Mouse (Mus musculus) left cerebral cortex, postnatal 36 days (tissue): ENCODE results near the gene Tmem139. TPM values are rescaled to one million over a fixed set of nuclear protein-coding genes. Genes with fewer than 3 reads are reported as not detected.
A peak's percentile ranks its signal among the peaks of the same experiment; 100 is the strongest.

Experiments used
- DNase-seq, 2 experiments: peaks; one replicate each; pipeline ENCODE4 v3.0.0; 2021 to 2022; ENCODE audit warnings: low spot score in 2 of 2, mixed read lengths in 1 of 2
- intact Hi-C: fragments of 180-260 bp; cut with DNase I; formaldehyde crosslinking; loops from one replicate; pipeline ENCODE4 v1.15.1; 2025
- total RNA-seq, 2 experiments: library from RNA; stranded (reverse); gene quantifications; 2 replicates each; pipeline ENCODE4 v1.2.3; 2021

Gene Tmem139
- not detected for total RNA-seq

- DNase-seq: no peak
- intact Hi-C loops: loop anchor here (5.0 kb wide), 1 partner anchor 499 kb away; no protein-coding TSS in a partner anchor
These were observed at the start of gene Tmem139 for GRCm38 (mm10) chr6:42261524-42262170. TSS of gene Tmem139 (plus strand) at chr6:42261970.

DNA sequence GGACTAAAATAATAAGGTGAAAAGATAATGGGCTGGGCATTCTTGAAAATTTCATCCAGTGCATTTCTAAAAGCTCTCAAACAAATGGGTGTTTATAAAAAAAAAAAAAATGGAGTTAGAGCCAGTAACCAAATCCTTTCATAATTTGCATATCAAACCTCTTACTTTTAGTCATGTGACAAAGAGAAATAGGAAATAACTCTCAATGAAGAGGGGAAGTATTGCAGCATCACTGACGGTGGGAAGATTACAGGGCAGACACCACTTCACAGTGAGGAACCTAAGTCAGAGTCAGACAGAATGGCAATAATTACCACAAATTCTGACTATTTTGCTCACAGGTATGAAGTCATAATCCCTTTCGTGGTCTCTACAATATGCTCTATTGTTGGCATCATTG, 46.7 kb upstream of the Tmem139 start, which contains the start of gene Tas2r144:
TSS of gene Tas2r144 (plus strand) at position 301 of the 400 bp plus-strand sequence.
- intact Hi-C loops: no loop called here
- DNase-seq: no peak

DNA sequence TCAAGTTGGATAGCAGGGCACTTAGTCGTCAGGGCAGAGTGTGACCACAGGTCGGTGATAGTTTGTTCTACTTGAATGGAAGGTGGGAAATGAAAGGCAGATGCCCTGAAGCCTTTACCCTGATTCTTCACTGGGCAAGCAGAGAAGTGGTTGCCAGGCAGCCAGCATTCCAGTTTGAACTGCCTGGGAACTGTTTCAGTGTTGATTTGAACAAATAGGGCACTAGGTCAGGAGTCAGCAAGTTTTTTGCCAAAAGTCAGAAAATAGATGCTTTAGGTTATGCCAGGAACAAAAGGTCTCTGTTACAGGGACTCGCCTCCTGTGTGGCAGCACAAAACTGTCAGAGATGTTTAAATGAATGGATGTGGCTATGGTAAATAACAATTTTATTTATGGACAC, 39.5 kb upstream of the Tmem139 start:
- intact Hi-C loops: loop anchor here (5.0 kb wide), 1 partner anchor 105 kb away; no protein-coding TSS in a partner anchor
- no peak for DNase-seq

DNA sequence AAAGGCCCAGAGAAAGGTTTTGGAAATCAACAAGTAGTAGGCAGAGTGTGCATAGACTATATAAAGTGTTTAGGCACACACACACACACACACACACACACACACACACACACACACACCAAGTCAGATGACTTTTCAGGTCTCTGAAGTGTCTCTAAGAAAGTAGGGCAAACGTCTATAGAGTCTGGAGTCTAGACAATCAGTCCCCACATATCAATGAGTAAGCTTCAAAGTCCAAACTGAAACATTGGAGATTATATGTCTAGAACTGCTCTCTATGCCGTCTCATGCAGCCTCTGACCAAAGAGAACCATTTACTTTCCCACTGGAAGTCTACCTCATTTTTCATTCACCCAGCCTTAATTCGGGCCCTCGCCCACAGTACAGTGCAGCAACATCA, 36.7 kb upstream of the Tmem139 start:
- intact Hi-C loops: loop anchor here (5.0 kb wide), 1 partner anchor 152 kb away; no protein-coding TSS in a partner anchor
- DNase-seq: no peak

DNA sequence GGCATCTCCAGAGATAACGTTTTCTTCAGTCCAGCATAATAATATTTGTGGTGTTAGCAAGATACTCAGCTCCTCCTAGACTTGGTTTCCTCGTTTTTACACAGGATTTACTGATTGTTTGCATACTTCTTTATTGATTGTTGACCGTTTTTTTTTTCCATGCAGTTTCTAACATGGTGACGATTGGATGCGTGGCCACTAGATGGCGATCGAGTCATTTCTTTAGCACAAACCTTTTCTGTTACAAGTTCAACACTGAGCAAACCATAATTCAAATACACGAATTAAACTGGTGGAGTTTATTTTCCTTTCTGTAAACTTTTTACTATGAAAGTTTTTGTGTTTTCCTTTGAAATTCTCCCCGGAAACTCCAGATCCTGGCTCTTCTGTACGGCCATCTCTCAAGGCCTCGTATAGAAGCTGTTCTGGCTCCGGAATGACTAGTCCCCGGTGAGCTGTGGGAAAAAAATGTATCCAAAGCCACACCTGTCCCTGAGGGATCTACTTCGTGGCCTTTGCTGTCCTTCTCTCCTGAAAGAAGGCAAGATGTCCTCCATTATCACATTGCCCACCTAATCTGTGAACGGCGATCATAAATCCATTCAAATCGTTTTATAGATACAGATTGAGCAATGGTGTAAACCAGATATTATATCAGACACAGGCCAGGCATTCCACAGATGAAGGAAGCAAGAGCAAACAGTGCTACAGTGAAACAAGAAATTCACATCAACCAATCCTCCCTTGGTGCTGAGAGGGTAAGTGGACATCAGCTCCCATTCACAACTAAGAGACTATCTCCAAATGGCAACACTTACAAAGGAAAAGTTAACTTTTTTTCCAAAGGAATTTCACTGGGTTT, 34.3 kb upstream of the Tmem139 start:
- peak in 1 of 2 experiments; percentile 56 for DNase-seq
- intact Hi-C loops: loop anchor here (1.0 to 5.0 kb wide), 3 partner anchors 37 to 355 kb away; partner anchors contain the start of gene Casp2

- no peak for DNase-seq
- intact Hi-C loops: loop anchor here (5.0 kb wide), 1 partner anchor 148 kb away; no protein-coding TSS in a partner anchor
These were observed 32.2 kb upstream of the Tmem139 start for GRCm38 (mm10) chr6:42229610-42230009.

- peak; percentile 26 to 37 for DNase-seq
- intact Hi-C loops: no loop called here
These were observed 30.6 kb upstream of the Tmem139 start for GRCm38 (mm10) chr6:42231191-42231590.

- DNase-seq: peak; percentile 28 to 36
- intact Hi-C loops: no loop called here
These were observed 24.4 kb upstream of the Tmem139 start for GRCm38 (mm10) chr6:42237276-42237805.

GRCm38 (mm10) chr6:42241311-42242045, 20.3 kb upstream of the Tmem139 start:
- intact Hi-C loops: no loop called here
- DNase-seq: no peak

DNA sequence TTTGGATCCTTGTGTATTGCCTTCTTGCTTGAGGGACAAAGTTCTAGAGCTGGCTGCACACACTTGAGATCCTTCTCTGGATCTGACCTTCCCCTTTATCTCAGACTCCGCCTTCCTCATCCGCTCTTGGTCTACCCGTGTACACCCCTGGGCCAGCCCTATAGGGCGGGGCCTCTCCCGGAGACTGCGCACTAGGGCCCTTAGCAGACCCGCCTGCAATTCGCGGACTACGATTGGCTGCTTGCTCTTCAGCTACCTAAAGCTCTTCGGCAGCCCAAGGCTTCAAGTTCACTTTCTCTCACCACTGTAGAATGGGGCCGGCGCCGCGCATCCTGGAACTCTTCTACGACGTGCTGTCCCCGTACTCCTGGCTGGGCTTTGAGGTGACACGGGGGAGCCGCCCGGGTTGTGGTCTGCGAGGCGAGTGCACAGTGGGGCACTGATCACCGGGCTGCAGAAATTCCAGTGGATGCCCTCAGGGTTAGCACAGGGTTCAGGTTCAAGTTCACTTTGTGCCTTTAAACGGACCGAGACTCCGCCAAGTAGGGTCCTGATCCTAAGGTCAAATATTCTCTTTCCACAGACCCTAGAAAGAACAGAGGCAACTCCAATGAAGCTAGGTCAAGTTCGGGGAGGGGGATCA, 15.9 kb upstream of the Tmem139 start, which contains the start of gene Gstk1:
TSS of gene Gstk1 (plus strand) at position 225 of the 643 bp plus-strand sequence.
- DNase-seq: peak; percentile 57 to 61
- intact Hi-C loops: no loop called here

DNA sequence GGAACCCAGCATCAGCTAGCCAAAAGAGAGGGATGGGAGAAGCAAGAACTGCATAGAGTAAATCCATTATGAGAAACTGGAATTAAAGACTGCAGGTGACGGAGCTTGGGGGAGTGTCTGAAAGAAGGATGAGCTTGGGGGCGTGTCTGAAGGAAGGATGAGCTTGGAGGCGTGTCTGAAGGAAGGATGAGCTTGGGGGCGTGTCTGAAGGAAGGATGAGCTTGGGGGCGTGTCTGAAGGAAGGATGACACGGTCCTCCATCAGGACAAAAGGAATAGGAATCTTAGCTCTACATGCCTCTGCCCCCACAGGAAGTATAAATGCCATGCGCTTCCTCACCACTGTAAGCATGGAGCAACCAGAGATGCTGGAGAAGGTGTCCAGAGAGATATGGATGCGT, 14.6 kb upstream of the Tmem139 start:
- no peak for DNase-seq
- intact Hi-C loops: no loop called here

- no peak for DNase-seq
- intact Hi-C loops: no loop called here
These were observed 13.8 kb upstream of the Tmem139 start for GRCm38 (mm10) chr6:42247981-42248380.

DNA sequence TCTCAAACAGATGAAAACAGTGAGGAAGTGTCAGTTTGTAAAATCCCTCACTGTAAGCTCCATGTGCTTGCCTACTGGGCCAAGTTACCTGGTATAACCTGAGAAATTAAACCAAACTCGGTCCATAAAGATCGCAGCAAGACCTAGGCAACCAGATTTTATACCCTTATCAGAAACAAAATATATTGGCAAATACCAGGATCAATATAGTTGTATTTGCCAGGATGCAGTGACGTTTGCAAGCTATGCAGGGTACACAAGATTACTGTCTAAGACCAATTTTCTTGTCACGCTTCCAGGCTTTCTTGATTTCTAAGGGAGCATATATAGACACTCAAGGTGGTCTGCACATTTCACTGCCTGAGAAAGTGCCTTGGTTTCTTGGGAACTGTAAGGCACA, 10.0 kb upstream of the Tmem139 start:
- DNase-seq: no peak
- intact Hi-C loops: no loop called here

DNA sequence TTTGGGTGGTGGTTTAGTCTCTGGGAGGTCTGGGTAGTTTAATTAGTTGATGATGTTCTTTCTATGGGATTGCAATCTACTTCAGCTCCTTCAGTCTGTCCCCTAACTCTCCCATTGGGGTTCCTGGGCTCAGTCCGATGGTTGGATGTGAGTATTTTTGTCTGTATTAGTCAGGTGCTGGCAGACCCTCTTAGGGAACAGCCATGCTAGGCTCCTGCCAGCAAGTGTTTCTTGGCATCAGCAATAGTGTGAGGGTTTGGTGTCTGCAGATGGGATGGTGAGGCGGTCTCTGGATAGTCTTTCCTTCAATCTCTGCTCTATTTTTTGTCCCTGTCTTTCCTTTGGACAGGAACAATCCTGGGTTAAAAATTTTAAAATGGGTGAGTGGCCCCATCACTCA, 8.7 kb upstream of the Tmem139 start:
- no peak for DNase-seq
- intact Hi-C loops: no loop called here

DNA sequence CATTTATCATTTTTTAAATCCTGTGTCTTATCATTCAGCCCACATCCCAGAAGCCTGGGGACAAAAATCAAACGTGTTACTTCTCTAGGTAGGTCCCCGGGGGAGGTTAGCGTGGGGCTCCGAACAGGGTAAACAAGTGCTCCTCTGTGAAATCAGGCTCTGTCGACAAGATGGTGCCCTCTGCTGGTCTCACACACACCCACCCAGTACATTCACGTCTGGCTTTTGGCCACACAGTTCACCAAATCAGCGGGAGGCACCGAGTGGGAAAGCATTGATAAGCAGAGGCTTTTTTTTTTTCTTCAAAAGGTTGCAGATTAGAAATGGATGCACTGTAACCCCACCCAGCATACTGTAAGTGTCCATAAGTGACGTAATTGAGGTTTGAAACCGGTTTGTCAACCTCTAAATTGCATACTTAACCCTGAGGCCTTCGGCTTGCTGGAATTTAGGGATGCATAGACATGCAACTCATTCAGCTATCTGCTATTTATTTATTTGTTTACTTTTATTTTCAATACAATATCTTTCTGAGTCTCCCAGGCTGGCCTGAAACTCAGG, 4.4 kb upstream of the Tmem139 start:
- intact Hi-C loops: no loop called here
- DNase-seq: no peak

DNA sequence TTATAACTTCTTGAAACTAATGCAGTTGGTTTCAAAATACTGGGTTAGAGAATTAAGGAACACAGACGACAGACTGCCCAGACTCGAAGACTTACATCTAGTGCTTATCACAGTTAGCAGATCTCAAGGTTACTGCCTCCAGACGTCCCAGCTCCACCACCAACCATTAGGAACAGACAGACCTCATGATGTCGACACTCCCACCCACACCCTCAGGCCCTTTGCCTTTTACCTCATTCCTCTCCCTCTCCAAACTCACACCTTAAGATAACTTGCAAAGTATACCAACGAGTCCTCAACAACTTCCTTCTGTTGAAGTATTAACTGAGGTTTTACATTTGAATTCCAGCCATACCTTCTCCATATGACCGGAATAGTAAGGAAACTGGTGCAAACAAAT, 1.3 kb upstream of the Tmem139 start:
- DNase-seq: no peak
- intact Hi-C loops: loop anchor here (5.0 kb wide), 1 partner anchor 498 kb away; no protein-coding TSS in a partner anchor

DNA sequence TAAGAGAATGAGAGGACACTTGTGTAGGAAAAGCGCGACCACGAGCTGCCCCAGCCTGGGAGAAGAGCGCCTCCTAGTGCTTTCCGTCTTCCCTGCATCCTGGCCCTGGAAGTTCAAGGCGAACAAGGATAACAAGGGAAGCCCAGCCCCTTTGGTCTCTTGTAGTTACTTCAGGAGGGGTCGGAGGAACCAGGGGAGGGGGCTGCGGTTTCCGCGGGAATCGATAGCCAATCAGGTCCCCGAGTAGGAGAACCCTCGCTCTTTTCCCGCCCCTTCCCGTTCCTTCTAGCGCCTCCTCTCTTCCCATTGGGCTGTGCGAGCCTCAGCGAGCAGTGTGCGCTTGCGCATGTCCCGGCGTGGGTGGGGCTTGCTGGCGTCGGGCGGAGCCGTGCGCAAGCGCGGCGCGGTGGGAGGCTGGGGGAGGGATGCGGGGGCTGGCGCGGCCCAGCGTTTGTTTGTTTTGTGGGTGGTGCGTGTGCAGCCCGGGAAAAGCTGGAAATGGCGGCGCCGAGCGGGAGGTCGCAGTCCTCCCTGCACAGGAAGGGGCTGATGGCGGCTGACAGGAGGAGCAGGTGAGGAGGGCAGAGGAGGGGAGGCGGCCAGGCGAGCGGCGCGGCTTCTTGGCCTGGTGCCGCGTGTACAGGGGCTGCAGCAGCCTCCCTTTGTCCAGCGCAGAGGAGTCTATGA, 3.0 kb downstream of the Tmem139 start, which contains the start of gene Casp2:
TSS of gene Casp2 (plus strand) at position 360 of the 687 bp plus-strand sequence.
- intact Hi-C loops: loop anchor here (1.0 to 5.0 kb wide), 3 partner anchors 37 to 502 kb away; no protein-coding TSS in a partner anchor

More for the DNA sequence above, 3.0 kb downstream of the Tmem139 start, which contains the start of gene Casp2:
- DNase-seq: peak; percentile 98 to 99
